Mouse (Mus musculus): ENCODE results near the gene Sugt1.

Sugt1 gene

DNA sequence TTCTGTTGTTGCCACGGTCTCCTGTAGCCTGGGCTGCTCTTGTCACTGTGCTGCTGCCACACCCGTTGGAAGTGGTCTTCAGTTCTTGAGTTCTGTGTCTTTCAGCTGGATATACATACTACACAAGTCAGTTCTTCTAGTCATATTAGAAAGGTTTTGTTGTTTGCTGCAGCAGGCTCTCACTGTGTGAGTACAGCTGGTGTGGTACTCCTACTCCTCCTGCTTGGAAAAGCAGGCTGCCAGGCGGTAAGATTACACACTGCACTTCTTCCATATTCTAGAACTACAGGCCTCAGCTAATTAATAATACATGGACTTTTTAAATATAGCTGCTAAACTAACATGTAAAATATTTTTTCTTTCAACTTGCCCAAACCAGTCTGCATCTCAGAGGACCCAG is 19.4 kb downstream of the Sugt1 start:
- DNase-seq (ENCODE audit: low spot score in 2 of 2): no peak

DNA sequence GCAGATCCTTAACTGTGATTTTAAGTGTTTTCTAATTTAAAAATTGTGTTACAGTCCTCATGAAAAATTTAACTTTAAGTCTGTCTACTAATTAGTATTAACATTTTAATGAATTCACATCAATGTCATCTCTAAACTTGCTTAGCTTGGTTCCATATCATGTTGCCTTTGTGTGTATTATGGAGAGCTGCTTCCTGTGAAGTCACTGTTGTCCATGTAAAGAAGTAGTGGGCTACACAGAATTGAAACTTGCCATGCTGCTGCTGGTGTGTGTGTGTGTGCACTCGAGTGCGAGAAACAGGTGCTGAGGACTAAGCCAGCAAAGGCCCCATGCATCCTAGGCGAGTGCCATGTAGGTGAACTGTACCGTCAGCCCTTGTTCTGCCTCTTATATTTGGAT is 19.9 kb downstream of the Sugt1 start:
- DNase-seq (ENCODE audit: low spot score in 2 of 2): no peak

DNA sequence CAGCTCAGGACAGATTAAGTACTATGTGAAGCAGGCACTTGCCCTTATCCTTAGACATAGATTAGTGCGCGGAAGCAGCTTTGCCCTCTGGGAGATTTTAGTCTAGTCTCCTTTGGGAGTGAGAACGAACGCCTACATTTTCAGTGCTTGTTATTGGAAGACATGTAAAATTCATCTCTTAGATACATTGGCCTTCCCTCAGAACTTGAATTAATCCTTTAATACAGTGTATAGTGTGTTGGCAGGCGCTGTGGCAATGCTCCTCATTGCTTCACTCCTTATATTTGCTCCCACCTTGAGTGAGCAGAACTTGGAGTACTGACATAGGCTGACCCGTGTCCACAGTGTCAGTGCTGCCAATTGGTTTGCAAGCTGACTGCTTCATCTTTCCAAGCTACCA is 20.8 kb downstream of the Sugt1 start:
- no peak for DNase-seq (ENCODE audit: low spot score in 2 of 2)

DNA sequence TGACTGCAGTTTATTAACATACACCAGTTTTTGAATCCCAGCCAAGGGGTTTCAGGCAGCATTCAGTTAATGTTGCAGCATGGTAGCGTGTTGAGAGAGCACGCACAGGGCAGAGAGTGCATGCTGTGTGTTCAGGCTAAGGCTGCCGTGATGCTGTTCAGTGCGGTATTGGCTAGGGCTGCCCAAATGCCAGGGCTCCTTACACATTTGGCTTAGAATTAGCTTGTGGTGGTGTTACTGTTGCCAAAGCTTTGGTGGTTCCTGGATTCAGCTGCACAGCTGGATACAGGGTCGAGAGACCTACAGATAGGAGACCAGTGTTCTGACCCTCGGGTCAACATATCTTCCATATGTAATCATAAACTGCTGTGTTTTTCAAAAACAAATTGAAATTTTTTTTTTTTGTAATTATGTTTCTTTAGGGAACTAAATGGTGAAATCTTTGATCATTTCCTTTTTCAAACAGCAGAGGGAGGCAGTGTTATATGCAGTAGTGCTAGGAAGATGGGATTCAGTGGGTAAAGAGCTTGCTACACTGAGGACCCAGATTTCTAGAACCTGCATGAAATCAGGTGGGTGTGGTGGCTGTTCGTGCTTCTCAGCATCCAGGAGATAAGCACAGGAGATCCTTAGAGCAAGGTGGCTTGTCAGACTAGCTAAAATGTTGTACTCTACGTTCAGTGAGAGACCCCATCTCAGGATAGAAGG is 29.8 kb downstream of the Sugt1 start:
- DNase-seq (ENCODE audit: low spot score in 2 of 2): peak in 1 of 2 experiments; percentile 31

DNA sequence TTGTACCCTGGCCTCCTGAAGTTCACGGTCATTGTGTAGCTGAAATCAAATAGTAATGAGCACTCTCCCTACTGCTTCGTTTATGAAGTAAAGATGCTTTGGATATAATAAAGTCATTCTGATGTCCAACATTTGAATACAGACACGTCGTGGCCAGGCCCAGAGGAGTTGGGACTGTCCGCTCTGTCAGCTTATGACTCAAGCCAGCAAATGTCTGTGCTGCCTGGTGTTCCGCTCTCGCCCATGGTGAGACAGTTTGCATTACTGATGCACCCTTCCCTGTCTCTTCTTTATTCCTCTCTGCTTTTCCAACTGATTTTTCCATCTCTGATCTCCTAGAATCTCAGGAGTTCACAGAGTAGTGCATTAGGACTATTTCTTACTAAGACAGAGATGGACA is 32.3 kb downstream of the Sugt1 start:
- no peak for DNase-seq (ENCODE audit: low spot score in 2 of 2)

DNA sequence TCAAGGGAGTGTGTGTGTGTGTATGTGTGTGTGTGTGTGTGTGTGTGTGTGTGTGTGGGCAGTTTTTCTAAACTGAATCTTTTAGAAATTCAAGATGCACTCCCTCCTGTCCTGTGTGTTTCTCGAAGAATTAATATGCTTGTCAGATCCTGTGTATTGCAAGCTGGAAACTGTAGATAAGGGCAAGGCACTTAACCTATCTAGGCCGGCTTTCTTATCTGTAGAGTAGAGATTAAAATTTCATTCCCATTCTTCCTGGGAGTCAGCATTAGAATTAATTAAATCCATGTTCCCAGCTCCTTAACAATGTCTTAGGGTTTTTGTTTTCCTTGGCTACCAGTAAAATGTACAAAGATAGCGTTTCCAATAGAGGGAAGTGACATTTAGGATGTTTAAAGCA is 33.7 kb downstream of the Sugt1 start:
- DNase-seq (ENCODE audit: low spot score in 2 of 2): no peak

DNA sequence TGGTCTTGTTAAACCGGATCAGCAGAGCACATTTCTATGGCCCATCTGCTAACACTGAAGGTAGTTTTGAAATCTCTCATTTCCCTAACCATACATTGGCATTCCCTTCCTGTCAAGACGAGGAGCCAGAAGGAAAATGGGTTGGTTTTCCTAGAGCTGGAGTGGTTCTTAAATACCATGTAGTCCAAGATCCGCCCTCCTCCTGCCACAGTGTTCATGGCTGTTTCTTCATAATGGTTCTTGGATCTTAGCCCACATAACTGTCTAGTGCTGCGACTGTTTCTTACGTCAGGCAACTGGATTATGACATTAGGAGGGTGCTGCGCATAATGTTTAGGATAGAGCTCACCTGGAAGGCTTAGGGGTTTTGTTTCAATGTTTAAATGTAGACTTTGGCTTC is 44.8 kb downstream of the Sugt1 start:
- no peak for DNase-seq (ENCODE audit: low spot score in 2 of 2)

DNA sequence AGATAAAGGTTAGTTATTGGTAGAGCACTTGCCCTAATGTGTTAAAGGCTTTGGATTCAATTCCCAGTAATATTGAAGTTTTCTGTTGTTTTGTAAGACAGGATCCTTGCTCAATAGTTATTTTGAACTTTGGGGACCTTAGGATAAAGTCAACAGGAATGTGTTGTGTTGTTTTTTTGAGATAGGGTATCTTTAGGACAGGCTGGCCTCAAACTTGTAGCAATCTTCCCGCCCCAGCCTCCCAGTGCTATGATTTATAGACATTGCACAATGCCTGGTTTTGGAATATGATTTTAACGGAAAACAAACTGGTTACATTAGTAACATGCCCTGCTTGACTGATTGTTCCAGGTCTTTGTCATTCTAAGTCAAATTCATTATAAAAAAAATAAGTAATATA is 45.7 kb downstream of the Sugt1 start:
- DNase-seq (ENCODE audit: low spot score in 2 of 2): peak; percentile 43 to 57

DNA sequence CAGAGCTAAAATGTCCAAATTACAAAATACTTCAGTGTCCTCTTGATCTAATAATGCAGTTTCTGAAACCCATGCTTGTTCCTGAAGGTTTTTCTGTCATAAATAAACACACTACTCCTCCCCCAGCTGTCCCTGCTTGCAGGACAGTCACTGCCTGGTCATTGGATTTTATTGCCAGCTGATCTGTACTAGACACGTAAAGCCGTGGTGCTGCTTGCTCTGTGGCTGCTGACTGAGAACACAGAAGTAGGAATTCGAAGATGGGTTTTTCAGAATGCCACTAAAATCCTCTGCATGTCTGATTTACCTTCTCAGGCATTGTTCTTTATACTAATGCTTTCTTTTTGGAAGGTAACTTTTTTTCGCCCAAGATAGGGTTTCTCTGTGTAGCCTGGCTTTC is 49.3 kb downstream of the Sugt1 start:
- no peak for DNase-seq (ENCODE audit: low spot score in 2 of 2)

DNA sequence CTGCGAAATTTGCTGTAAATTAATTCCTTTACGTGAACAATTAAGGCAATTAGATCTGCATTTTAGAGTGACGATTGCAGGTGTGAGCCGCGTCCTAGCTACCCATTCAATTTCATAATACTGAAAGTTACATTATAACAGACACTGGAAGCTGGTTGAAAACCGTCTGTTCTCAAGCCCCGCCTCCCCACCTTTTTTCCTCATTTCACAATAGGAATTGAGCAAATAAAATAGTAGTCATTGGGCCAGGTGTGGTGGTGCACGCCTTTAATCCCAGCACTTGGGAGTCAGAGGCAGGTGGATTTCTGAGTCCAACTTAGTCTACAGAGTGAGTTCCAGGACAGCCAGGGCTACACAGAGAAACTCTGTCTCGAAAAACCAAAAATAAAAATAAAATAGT is 54.6 kb downstream of the Sugt1 start:
- no peak for DNase-seq (ENCODE audit: low spot score in 2 of 2)

DNA sequence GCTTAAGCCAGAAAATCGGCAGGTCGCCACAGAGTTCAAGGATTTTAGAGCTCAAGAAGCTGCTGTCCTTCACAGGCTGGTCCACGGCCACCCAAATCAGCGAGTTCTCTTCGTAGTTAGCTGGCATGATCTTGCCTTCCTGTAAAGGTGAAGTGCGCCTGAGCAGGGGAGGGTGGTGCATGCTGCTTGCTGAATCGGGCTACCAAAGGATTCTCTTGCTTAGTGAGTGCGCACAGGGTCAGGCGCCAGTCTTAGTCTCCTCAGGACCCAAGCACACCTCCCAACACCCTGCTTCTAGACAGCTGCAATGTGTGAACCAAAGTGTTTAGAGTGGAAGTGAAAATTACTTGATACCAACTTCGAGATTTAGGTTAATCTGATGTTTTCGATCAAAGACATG is 57.9 kb downstream of the Sugt1 start:
- DNase-seq (ENCODE audit: low spot score in 2 of 2): no peak

DNA sequence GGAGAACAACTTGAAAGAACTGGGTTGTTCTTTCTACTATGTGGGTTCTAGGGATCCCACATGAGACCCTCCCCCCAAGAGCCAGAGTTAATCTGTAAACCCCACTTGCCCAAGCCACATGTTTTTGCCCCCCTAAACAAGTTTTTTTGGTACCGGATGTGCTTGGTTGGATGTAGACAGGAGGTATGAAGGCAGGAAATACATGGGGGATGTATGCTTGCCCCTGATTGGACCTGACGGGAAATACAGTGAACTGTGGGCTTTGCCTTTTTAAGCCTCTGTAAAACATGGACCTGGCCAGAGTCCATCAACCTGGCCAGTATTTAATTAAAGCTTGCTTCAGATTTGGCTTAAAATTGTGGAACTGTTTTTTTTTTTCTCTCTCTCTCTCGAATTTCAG is 62.2 kb downstream of the Sugt1 start:
- no peak for DNase-seq (ENCODE audit: low spot score in 2 of 2)

DNA sequence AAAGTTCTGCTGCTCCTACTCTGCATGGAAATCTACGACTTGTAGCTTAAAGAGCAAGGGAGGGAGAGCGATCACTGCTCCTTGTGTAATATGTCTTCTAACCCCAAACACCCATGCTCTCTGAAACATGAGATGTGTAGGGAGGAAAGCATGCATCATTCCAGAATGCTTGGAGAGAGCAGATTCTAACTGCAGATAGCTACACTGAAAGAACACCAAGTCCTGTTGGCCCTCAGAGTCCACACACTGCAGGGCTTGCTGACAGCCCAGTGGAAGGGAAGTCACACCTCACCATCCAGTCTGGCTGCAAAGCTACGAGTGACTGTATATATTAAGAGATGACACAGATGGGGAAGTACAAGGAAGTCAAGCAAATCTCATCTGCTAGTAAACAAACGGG is 65.2 kb downstream of the Sugt1 start:
- DNase-seq (ENCODE audit: low spot score in 2 of 2): no peak

DNA sequence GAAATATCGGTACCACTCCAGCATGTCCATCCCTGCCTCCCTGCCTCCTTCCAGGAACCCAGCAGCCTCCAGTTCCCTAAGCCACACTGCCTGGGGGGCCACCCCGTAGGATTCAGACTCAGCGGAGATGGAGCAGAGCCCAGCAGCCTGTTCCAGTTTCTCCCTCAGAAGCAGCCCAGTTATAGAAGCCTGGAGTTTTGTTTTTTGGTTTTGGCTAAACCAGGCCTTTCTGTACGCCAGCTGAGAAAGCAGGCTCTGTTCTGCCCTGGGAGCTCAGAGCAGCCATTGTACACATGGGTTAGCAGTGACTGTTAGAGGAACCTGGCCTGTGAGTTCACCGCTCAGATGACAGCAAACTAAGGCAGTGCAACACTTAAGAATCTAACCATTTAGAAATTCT is 70.8 kb downstream of the Sugt1 start:
- DNase-seq (ENCODE audit: low spot score in 2 of 2): peak; percentile 64 to 67

DNA sequence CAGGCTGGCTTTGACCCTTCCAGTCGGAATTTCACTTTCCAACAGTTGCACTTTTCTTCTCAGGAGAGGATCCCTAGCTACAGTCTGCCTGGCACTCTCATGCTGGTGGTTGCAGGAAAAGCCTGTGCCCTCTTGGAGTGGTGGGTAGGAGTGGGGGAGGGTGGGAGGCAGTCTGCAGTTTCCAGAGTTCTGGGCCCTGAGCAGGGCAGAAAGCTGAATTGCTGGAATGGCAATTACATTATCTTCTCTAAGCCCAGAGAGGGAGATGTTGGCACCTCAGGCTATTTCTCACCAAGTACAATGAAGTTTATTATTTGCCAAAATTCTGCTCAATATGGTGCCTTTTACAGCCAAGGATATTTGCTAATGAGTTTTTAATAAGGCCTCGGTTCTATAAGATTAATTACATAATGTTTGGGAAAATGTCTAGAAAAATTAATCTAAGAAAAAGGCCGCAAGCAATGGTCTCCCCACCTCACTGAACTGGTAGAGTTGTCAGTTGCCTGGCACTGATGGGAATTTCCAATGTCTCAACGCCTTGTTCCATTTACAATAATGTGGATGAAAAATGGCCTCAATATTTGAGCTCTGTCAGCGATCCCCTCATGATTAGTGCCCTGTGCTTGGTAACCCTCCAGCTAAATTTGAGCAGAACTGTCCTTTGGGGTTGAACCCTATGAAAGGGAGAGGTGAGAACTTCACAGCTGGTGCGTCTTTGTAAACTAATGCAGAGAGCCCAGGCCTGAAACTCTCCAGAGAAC is 71.4 kb downstream of the Sugt1 start:
- DNase-seq (ENCODE audit: low spot score in 2 of 2): no peak

DNA sequence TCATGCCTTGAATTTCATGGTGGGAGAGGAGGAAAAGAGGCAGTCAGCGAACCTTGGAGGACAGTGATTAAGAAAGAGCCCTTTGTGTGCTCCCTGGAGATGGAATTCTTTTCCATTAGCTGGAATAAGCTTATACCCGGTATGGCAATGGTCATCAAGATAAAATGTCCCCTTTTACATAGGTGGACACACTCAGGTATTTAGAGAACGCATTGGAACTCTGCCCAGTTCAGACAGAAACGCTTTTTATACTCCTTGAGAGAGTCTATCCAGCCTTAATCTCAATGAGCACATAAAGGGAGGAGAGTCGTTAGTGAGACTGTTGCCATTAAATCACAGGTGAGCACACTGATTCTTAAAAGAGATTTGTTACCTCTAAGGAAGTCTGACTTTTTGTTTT is 73.0 kb downstream of the Sugt1 start:
- DNase-seq (ENCODE audit: low spot score in 2 of 2): no peak

DNA sequence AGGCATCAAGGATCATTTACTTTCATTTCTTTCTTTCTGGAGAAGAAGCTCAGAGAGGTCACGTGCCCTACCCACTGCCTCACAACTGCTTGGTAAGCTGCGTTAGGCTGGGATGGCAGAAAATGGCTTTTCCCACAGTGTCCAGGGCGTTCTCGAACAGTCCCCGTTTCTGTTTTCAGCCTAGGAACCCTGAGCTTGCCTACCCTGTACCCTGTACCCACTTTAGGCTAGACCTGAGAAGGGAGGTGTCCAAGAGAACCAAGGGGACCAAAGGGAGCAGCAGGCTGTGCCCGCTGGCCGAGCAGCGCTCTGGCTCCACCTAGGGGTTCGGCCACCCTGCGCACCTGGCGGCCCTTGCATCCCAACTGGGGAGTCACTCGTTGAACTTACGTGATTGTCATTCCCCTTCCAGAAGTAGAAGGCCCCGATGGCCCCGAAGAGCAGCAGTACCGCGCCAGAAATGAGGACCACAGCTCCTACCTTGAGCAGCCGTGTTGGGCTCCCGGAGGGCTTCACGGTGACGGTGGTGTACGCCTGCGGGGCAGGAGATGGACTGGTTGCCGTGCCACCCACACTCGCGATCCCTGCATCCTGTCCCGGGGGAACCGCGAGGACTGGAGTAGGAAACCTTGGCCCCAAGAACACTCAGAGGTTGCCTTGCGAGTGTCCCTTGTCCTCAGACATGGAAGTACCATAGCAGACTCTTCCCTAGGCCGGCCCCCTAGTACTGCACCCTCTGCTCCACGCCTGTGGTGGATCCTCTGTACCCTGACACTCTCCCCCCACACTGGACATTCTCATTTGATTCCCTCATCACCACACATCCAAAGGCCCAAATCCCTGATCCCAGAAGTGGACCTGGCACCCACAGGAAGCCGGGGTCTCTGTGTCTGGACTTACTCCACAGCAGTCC is 73.8 kb downstream of the Sugt1 start:
- DNase-seq (ENCODE audit: low spot score in 2 of 2): peak; percentile 40 to 41

DNA sequence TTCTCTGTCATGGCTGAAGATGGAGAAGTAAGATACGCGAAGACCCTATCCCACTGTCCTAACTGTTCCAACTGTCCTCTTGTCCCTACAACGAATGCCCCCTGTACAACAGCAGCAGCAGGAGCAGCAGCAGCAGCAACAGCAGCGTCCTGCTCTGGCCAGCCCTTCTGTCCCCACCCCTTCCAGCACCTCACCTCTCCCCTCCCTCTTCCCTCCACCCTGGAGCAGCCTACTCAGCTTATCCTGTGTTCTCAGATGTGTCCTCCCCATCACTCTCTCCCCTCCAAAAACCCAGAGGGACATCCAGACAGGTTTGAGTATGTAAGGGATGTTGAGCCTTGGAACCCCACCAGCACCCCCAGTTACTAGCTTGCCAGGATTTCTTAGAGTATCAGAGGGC is 74.5 kb downstream of the Sugt1 start, which contains the start of gene Cnmd:
TSS of gene Cnmd (minus strand) at position 170 of the 400 bp plus-strand sequence.
- no peak for DNase-seq (ENCODE audit: low spot score in 2 of 2)

DNA sequence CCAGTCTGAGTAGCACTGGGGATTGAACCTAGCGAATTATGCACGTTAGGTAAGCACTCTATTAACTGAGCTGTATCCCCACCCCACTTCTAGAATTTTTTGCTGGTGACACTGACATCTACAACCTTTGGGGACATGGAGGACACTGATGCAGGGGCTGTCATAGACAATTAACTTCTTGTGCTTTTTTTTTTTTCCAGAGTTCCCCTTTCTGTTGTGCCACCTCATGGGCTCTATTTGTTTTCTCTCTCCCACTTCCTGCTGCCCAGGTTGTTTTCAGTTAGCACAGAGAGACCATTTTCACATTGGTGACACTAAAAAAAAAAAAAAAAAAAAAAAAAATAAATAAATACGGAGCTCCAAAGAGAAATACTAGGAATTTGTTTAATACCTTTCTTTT is 83.5 kb downstream of the Sugt1 start:
- DNase-seq (ENCODE audit: low spot score in 2 of 2): no peak

DNA sequence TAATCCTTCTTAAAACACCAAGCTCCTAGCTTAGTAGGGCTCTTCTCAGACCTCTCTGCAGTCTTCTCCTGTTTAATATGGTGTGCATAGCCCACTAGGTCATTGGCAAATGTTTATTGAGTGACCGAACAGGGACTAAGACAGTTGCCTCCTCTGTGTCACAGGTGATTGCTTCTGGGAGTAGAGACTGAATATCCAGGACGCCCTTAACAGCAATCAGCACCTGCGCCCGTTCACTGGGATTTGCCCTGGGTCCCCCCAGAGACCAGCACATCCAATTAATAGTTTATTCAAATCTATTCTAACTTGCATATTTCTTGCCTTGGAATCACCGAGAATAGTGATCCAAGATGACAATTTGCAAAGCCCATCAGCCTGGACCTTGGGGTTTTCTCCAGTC is 85.1 kb downstream of the Sugt1 start:
- DNase-seq (ENCODE audit: low spot score in 2 of 2): no peak

DNA sequence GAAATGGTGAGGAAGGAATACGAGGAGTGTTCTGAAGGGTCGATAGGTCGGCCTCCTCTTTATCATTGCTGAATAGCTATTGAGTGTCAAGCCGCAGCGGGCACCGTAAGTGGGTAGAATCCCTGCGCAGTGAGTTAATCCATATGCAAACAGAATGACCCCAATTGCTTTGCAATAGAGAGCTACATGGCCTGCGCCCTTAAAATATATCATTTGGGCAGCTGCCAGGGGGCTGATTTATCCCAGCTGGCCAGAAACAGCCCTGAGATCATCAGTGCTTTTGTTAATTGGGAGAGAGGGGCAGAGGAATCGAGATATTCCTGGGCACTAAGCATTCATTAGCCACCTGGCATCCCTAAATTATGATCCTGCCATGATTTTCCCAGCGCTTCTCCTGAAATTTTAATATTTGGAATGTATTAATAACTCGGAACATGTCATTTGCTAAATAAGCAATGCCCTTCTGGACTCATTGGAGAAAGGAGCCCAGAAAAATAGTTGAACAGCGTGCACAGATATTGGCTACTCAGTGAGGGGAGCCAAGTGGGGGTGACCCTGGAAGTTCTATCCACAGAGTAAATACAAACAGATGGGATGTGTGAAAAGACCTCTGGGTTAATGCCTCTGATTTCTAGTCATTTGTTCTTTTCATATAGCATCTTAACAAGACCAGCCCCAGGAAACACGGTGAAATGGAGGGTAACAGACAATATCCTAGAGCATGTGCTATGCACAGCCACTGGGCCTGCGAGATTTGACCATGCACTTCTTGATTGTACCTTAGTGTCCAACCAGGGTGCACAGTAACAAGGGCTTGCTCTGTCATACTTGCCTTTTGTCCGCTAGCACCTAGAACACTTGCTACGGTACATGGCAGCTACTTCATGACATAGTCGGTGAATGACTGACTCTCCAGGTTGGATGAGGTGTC is 85.9 kb downstream of the Sugt1 start:
- no peak for DNase-seq (ENCODE audit: low spot score in 2 of 2)
